Mouse (Mus musculus) liver, adult 2 months (tissue): Measurements from ENCODE around the gene Ngef.

Experiments
- CTCF ChIP-seq: fragments of 200-500 bp; IDR thresholded peaks from 2 replicates; pipeline ENCODE4 v1.5.1; 2011; ENCODE audit warnings: low read depth, low read length, control low read depth
- POLR2A ChIP-seq: fragments of 200-500 bp; IDR thresholded peaks from 2 replicates; pipeline ENCODE4 v1.6.1; 2011; ENCODE audit warnings: low read length, control low read depth; ENCODE audit not compliant: insufficient read depth; ENCODE audit errors: extremely low read depth

- TF ChIP-seq CTCF (no peak), POLR2A (no peak)
Measured at GRCm38 (mm10) chr1:87521523-87521922, 52.1 kb downstream of the Ngef start.
